Mouse (Mus musculus): ENCODE data around the gene Ppif.

DNA sequence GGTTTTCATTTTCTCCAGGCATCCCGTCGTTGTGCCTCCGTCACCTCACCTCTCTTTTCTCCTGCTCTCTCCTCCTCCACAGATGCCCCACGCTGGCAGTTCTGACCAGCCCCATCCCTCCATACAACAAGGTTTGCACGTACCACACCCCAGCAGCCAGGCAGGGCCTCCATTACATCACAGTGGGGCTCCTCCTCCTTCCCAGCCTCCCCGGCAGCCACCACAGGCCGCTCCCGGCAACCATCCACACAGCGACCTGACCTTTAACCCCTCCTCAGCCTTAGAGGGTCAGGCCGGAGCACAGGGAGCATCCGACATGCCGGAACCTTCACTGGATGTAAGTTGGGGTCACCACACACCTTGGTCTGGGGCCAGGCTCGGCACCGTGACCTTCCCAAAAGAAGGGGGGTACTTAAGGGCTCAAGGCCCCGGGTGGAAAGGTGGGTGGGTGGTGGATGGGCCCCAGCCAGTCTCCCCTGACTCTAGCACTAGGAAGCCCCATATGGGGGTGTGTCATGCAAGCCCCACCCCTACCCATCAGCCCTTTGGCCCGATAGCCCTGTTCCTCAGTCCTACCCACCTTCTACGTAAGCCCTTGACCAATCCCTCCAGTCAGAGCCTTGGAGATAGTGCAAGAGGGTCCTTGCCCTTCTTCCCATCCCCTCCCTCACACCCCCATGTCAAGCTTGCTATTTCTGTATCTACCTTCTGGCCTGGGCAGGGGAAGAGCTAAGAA is 32.6 kb upstream of the Ppif start:
- TF ChIP-seq CTCF (IDR thresholded peaks at IDR 0.05; ENCODE audit: borderline replicate concordance, extremely low read depth, insufficient read depth, insufficient read length) (no peak), POLR2A (IDR thresholded peaks at IDR 0.05; ENCODE audit: borderline replicate concordance, extremely low read depth, insufficient read depth, insufficient read length, poor library complexity, severe bottlenecking) (no peak)

All from brain, embryonic 14.5 days (tissue).